Mouse (Mus musculus): ENCODE measurements around the gene Olfr502.
"Not testable (repeated sequence)": the region's sequence is repeated elsewhere in the genome, so short reads cannot be mapped to it uniquely, and the experiment has no call there.

Olfr502 gene

GRCm38 (mm10) chr7:108524965-108525364, at the start of gene Olfr502:
Gene Olfr502 (minus strand): TSS chr7:108525065.
- DNase-seq, result no peak

GRCm38 (mm10) chr7:108565693-108566092, 40.8 kb upstream of the Olfr502 start, which contains the start of gene Olfr504:
Gene Olfr504 (minus strand): TSS chr7:108565793.
- DNase-seq, result no peak

GRCm38 (mm10) chr7:108544227-108544626, 19.4 kb upstream of the Olfr502 start, which contains the start of gene Olfr503:
Gene Olfr503 (plus strand): TSS chr7:108544527.
- DNase-seq, result not testable (repeated sequence)

GRCm38 (mm10) chr7:108542416-108542815, 17.6 kb upstream of the Olfr502 start:
- DNase-seq, result no peak

Measured in kidney, adult 8-10 months (tissue).